Mouse (Mus musculus) E14TG2a.4 (cell line): ENCODE data around the gene Rnf144b.

Source experiments
- H3K27me3 ChIP-seq: 2 replicates; pipeline ENCODE4 v1.6.1; 2014; ENCODE audit warnings: low read length, control low read depth; ENCODE audit not compliant: insufficient read depth
- H3K36me3 ChIP-seq: 2 replicates; pipeline ENCODE4 v1.6.1; 2014; ENCODE audit warnings: low read length, control low read depth; ENCODE audit not compliant: insufficient read depth
- H3K4me1 ChIP-seq: replicated peaks from 2 replicates; pipeline ENCODE4 v1.6.1; 2014; ENCODE audit warnings: low read depth, low read length, control low read depth
- H3K4me3 ChIP-seq: replicated peaks from 2 replicates; pipeline ENCODE4 v1.5.1; 2014; ENCODE audit warnings: mild to moderate bottlenecking, low read length
- H3K9me3 ChIP-seq: 2 replicates; pipeline ENCODE4 v1.6.1; 2014; ENCODE audit warnings: low read length, control low read depth
- CTCF ChIP-seq: conservative IDR thresholded peaks from 2 replicates; pipeline ENCODE4 v1.5.1; 2014; ENCODE audit warnings: low read length
- NANOG ChIP-seq: IDR thresholded peaks from 2 replicates; pipeline ENCODE4 v1.6.1; 2014; ENCODE audit warnings: borderline replicate concordance, low read length, mixed read lengths
- POU5F1 ChIP-seq: IDR thresholded peaks from 2 replicates; pipeline ENCODE4 v1.6.1; 2014; ENCODE audit warnings: low read length, borderline replicate concordance

Rnf144b gene

GRCm38 (mm10) chr13:47192200-47192599 is 69.7 kb downstream of the Rnf144b start:
- 0 out of 2 replicates have a peak, but pooled peaks cover 3% of the 10 kb centered on the region for H3K9me3 ChIP-seq
- H3K27me3 ChIP-seq, result peaks cover 37% of the 10 kb centered on the region
- no peak for TF ChIP-seq POU5F1
- TF ChIP-seq NANOG, result no peak
- TF ChIP-seq CTCF, result no peak

GRCm38 (mm10) chr13:47192771-47193170 is 70.3 kb downstream of the Rnf144b start:
- Histone ChIP-seq H3K4me3 (no peak overlapping the region; the same call in 1 of the 2 replicates), H3K4me1 (peaks cover 16% of the 10 kb centered on the region), H3K36me3 (no peaks in the 10 kb centered on the region), H3K9me3 (0 out of 2 replicates have a peak, but pooled peaks cover 3% of the 10 kb centered on the region), H3K27me3 (peaks cover 40% of the 10 kb centered on the region)
- TF ChIP-seq CTCF (no peak), POU5F1 (no peak), NANOG (no peak)

More at GRCm38 (mm10) chr13:47192200-47192599, 69.7 kb downstream of the Rnf144b start:
- Histone ChIP-seq H3K36me3 (no peaks in the 10 kb centered on the region), H3K4me1 (peaks cover 16% of the 10 kb centered on the region), H3K4me3 (no peak overlapping the region)

- H3K9me3 ChIP-seq, result 0 out of 2 replicates have a peak, but pooled peaks cover 3% of the 10 kb centered on the region
- H3K36me3 ChIP-seq, result no peaks in the 10 kb centered on the region
- H3K4me1 ChIP-seq, result peaks cover 16% of the 10 kb centered on the region
These were observed 71.1 kb downstream of the Rnf144b start for GRCm38 (mm10) chr13:47193326-47194153.

GRCm38 (mm10) chr13:47194695-47195094 is 72.2 kb downstream of the Rnf144b start:
- TF ChIP-seq NANOG, result no peak
- TF ChIP-seq CTCF, result no peak
- TF ChIP-seq POU5F1, result no peak
- peaks cover 40% of the 10 kb centered on the region for H3K27me3 ChIP-seq
- no peaks in the 10 kb centered on the region for H3K36me3 ChIP-seq
- peaks cover 13% of the 10 kb centered on the region for H3K4me1 ChIP-seq
- peaks cover 14% of the 10 kb centered on the region; the same call in 1 of the 2 replicates for H3K9me3 ChIP-seq
- no peak overlapping the region for H3K4me3 ChIP-seq

More at GRCm38 (mm10) chr13:47193326-47194153, 71.1 kb downstream of the Rnf144b start:
- no peak for TF ChIP-seq POU5F1
- no peak for TF ChIP-seq CTCF
- TF ChIP-seq NANOG, result no peak
- peaks cover 40% of the 10 kb centered on the region for H3K27me3 ChIP-seq
- H3K4me3 ChIP-seq, result peak overlapping the region; percentile 76

GRCm38 (mm10) chr13:47195491-47195890 is 73.0 kb downstream of the Rnf144b start:
- no peak overlapping the region for H3K4me3 ChIP-seq
- no peaks in the 10 kb centered on the region for H3K36me3 ChIP-seq
- H3K4me1 ChIP-seq, result peaks cover 13% of the 10 kb centered on the region
- H3K27me3 ChIP-seq, result peaks cover 37% of the 10 kb centered on the region
- TF ChIP-seq CTCF (no peak), POU5F1 (no peak), NANOG (no peak)
- H3K9me3 ChIP-seq, result peaks cover 14% of the 10 kb centered on the region; the same call in 1 of the 2 replicates

- no peaks in the 10 kb centered on the region for H3K4me1 ChIP-seq
These were observed 77.7 kb downstream of the Rnf144b start for GRCm38 (mm10) chr13:47200011-47200670.

GRCm38 (mm10) chr13:47201962-47202624 is 79.6 kb downstream of the Rnf144b start:
- Histone ChIP-seq H3K27me3 (0 out of 2 replicates have a peak, but pooled peaks cover 3% of the 10 kb centered on the region), H3K4me1 (no peaks in the 10 kb centered on the region), H3K36me3 (no peaks in the 10 kb centered on the region), H3K4me3 (no peak overlapping the region), H3K9me3 (peaks cover 20% of the 10 kb centered on the region)
- TF ChIP-seq POU5F1 (no peak), CTCF (no peak), NANOG (no peak)

More at GRCm38 (mm10) chr13:47200011-47200670, 77.7 kb downstream of the Rnf144b start:
- TF ChIP-seq POU5F1, result no peak
- TF ChIP-seq NANOG, result no peak
- no peak for TF ChIP-seq CTCF
- peaks cover 9% of the 10 kb centered on the region for H3K27me3 ChIP-seq
- H3K36me3 ChIP-seq, result no peaks in the 10 kb centered on the region
- no peak overlapping the region for H3K4me3 ChIP-seq
- H3K9me3 ChIP-seq, result peaks cover 11% of the 10 kb centered on the region; the same call in 1 of the 2 replicates
